Mouse (Mus musculus) kidney, adult 2 months (tissue): ENCODE measurements around the gene Piezo1. TPM values are rescaled to one million over a fixed set of nuclear protein-coding genes. Genes with fewer than 3 reads are reported as not detected.
A peak's percentile ranks its signal among the peaks of the same experiment; 100 is the strongest.

Source experiments
- DNase-seq: peaks from one replicate; pipeline ENCODE4 v3.0.0; 2021
- H3K27ac ChIP-seq: fragments of 200-500 bp; 2 replicates; pipeline ENCODE4 v1.5.1; 2012; ENCODE audit warnings: low read depth, low read length, control low read depth, inconsistent platforms; ENCODE audit not compliant: insufficient read depth
- H3K27me3 ChIP-seq: fragments of 200-500 bp; replicated peaks from 2 replicates; pipeline ENCODE4 v1.6.1; 2012; ENCODE audit warnings: mild to moderate bottlenecking, moderate library complexity, low read length, inconsistent platforms; ENCODE audit not compliant: control insufficient read depth, insufficient read depth
- H3K36me3 ChIP-seq: fragments of 200-500 bp; 2 replicates; pipeline ENCODE4 v1.6.1; 2012; ENCODE audit warnings: mild to moderate bottlenecking, moderate library complexity, low read length, inconsistent platforms; ENCODE audit not compliant: control insufficient read depth, insufficient read depth
- H3K4me1 ChIP-seq: fragments of 200-500 bp; 2 replicates; pipeline ENCODE4 v1.6.1; 2011; ENCODE audit warnings: low read length; ENCODE audit not compliant: control insufficient read depth, insufficient read depth
- H3K4me3 ChIP-seq: fragments of 200-500 bp; 2 replicates; pipeline ENCODE4 v1.5.1; 2011; ENCODE audit warnings: mild to moderate bottlenecking, low read depth, low read length, control low read depth; ENCODE audit not compliant: insufficient read depth
- CTCF ChIP-seq: fragments of 200-500 bp; conservative IDR thresholded peaks from 2 replicates; pipeline ENCODE4 v1.5.1; 2011; ENCODE audit warnings: low read depth, mild to moderate bottlenecking, control low read depth, low read length, moderate library complexity, mixed read lengths; ENCODE audit not compliant: insufficient read depth, insufficient read length
- POLR2A ChIP-seq: fragments of 200-500 bp; IDR thresholded peaks from one replicate; pipeline ENCODE4 v1.6.1; 2011; ENCODE audit warnings: low read depth, low read length, control low read depth
- WGBS: fragments of 180-500 bp; shearing (Covaris S2); methylation state at CpG from one replicate; pipeline ENCODE4 v1.1.7; 2018; 5-methylcytosine and 5-hydroxymethylcytosine counted together
- polyA plus RNA-seq: library from polyadenylated mRNA; depleted of rRNA; stranded (reverse); fragments of >200 nt; gene quantifications from 2 replicates; pipeline ENCODE4 v1.2.3, GENCODE M21; 2012

Gene Piezo1
- polyA plus RNA-seq, 1 experiment = 102 TPM

GRCm38 (mm10) chr8:122585411-122585891 lies 34.3 kb upstream of the Piezo1 start:
- WGBS = 44% methylated on average over 14 of the region's 14 CpGs
- Histone ChIP-seq H3K27ac (peak overlapping the region; percentile 58; the same call in 1 of the 2 replicates), H3K4me3 (no peak overlapping the region), H3K4me1 (peaks cover 19% of the 10 kb centered on the region), H3K27me3 (no peaks in the 10 kb centered on the region), H3K36me3 (no peaks in the 10 kb centered on the region)
- TF ChIP-seq CTCF (no peak), POLR2A (no peak)
- peak; percentile 57 for DNase-seq

DNA sequence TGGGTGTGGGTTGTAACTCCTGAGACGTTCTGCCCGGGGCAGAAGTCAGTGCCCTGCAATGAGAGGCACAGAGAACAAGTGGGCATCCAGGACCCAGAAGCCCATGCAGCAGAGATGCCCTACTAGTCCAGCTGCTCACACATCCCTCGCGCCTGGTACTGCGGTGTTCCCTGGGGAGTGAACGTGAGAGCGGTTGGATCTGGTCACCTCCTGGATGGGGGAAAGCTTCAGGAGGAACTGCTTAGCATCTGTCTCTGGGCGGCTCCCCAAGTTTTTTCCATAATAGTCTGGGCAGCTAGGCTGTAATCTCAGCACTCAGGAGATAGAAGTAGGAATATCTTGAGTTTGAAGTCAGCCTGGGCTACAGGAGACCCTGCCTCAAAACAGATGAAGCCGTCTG lies 33.9 kb upstream of the Piezo1 start:
- DNase-seq = no peak
- no peaks in the 10 kb centered on the region for H3K36me3 ChIP-seq
- no peaks in the 10 kb centered on the region for H3K27me3 ChIP-seq
- H3K4me3 ChIP-seq = no peak overlapping the region
- TF ChIP-seq POLR2A = no peak
- no peak for TF ChIP-seq CTCF
- H3K4me1 ChIP-seq = peaks cover 19% of the 10 kb centered on the region
- 91% methylated on average over 9 of the region's 9 CpGs for WGBS
- no peak overlapping the region for H3K27ac ChIP-seq

DNA sequence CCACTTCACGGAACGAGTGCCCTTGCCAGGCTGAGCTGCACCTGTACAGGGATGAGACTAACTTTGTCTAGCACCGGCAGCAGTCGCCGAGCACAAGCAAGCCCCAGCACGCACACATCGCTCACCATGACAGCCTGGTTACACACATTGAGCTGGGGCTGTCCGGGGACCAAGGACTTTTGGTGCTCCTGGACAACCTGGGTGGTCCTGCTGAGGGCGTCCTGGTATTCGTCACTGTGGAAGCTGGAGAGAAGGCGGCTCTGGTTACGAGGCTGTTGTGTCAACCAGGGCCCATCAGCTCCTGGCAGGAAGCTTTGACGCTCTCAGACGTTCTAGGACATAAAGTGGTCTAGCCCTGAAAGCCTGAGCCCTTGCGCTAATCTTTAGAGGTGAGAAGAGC lies 29.8 kb upstream of the Piezo1 start:
- 79% methylated on average over 15 of the region's 15 CpGs for WGBS
- Histone ChIP-seq H3K27ac (no peak overlapping the region), H3K4me3 (no peak overlapping the region), H3K27me3 (no peaks in the 10 kb centered on the region), H3K4me1 (peaks cover 10% of the 10 kb centered on the region), H3K36me3 (no peaks in the 10 kb centered on the region)
- no peak for TF ChIP-seq POLR2A
- no peak for TF ChIP-seq CTCF
- DNase-seq = no peak

DNA sequence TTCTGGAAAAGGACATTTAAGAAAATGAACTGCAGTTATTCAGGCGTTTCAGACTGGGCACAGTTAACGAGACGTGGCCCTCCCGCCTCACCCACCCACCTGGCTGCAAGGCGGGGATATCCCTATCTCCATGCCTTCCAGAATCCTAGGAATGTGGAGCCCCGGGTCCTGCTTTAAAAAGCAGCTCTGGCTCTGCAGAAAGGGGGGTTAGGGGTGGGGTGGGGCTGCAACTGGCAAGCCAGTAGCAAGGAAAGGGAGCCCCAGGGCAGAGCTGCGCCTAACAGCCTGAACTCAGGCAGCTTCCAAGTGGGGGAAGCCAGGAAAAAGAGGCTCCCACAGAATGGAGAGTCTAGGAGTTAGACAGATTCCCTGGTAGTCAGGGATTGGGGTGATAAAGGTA lies 28.1 kb upstream of the Piezo1 start:
- Histone ChIP-seq H3K4me3 (no peak overlapping the region), H3K27me3 (no peaks in the 10 kb centered on the region), H3K4me1 (peaks cover 19% of the 10 kb centered on the region), H3K36me3 (no peaks in the 10 kb centered on the region), H3K27ac (no peak overlapping the region)
- 55% methylated on average over 7 of the region's 7 CpGs for WGBS
- TF ChIP-seq POLR2A = no peak
- TF ChIP-seq CTCF = no peak
- DNase-seq = peak; percentile 32

DNA sequence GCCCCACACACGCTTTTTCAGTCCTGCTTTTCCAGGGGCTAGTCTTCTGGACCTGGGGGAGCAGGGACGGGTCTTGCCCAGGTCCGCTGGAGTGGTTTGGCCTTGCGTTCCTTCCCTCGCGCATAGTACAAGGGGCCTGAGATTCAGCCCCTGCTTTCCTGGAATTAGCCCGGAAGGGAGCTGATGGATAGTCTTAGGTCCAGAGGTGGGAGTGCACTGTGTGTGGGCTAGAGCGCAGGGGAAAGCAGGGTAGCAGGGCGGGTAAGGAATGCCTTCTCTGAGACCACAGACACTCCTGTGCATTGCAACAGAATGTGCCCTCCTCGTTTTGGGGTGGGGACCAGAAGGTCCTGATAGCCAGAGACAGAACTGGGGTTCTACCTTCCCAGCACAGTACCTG lies 26.0 kb upstream of the Piezo1 start:
- DNase-seq = no peak
- H3K36me3 ChIP-seq = no peaks in the 10 kb centered on the region
- H3K27ac ChIP-seq = no peak overlapping the region
- no peak overlapping the region; the same call in 1 of the 2 replicates for H3K4me3 ChIP-seq
- WGBS = 45% methylated on average over 10 of the region's 10 CpGs
- TF ChIP-seq CTCF (no peak), POLR2A (no peak)
- H3K27me3 ChIP-seq = no peaks in the 10 kb centered on the region
- peaks cover 19% of the 10 kb centered on the region for H3K4me1 ChIP-seq

DNA sequence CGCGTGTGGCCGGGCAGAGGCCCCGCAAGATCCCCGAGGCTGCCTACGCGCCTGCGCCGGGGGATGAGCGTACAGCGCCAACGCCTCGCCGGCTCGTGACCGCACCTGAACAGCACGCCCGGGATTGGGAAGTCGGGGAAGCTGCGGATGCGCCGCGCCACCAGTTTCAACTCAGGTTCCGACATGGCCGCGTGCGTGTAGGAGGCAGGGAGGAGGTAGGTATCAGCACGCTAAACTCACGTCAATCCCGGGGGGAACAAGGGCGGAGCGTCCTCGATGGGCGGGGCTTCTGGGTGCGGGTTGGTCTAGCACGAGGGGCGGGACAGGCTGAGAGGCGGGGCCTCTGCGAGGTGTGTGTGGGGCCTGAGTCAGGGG lies 25.5 kb upstream of the Piezo1 start, which contains the start of gene Aprt:
TSS of gene Aprt (minus strand) at position 262 of the 375 bp plus-strand sequence.
- peak; percentile 98 for DNase-seq
- Histone ChIP-seq H3K4me3 (peak within 1 kb of the TSS; percentile 68), H3K27ac (peak within 1 kb of the TSS; percentile 19; the same call in 1 of the 2 replicates), H3K4me1 (peaks cover 19% of the 10 kb centered on the region), H3K36me3 (no peaks in the 10 kb centered on the region), H3K27me3 (no peaks in the 10 kb centered on the region)
- under 1% methylated on average over 39 of the region's 39 CpGs for WGBS
- TF ChIP-seq POLR2A (peak; percentile 71), CTCF (no peak)

GRCm38 (mm10) chr8:122575735-122576647 lies 24.9 kb upstream of the Piezo1 start:
- no peaks in the 10 kb centered on the region for H3K27me3 ChIP-seq
- H3K4me1 ChIP-seq = peaks cover 19% of the 10 kb centered on the region
- peak overlapping the region; percentile 68 for H3K4me3 ChIP-seq
- TF ChIP-seq POLR2A = no peak
- H3K27ac ChIP-seq = peak overlapping the region; percentile 19; the same call in 1 of the 2 replicates
- WGBS = 17% methylated on average over 21 of the region's 21 CpGs
- no peak for DNase-seq
- no peaks in the 10 kb centered on the region for H3K36me3 ChIP-seq
